Mouse (Mus musculus) cerebellum, adult 18-20 months (tissue): ENCODE results near the gene Klc2.
"Not testable (repeated sequence)": the region's sequence is repeated elsewhere in the genome, so short reads cannot be mapped to it uniquely, and the experiment has no call there.

Experiments used
- DNase-seq, 2 experiments: peaks; one replicate each; pipeline ENCODE4 v3.0.0; 2021

The Klc2 gene

GRCm38 (mm10) chr19:5118384-5118698 is at the start of gene Klc2:
Klc2 (minus strand) TSS chr19:5118560.
- DNase-seq: no peak

GRCm38 (mm10) chr19:5167477-5167876 is 49.1 kb upstream of the Klc2 start:
- DNase-seq: no peak

DNA sequence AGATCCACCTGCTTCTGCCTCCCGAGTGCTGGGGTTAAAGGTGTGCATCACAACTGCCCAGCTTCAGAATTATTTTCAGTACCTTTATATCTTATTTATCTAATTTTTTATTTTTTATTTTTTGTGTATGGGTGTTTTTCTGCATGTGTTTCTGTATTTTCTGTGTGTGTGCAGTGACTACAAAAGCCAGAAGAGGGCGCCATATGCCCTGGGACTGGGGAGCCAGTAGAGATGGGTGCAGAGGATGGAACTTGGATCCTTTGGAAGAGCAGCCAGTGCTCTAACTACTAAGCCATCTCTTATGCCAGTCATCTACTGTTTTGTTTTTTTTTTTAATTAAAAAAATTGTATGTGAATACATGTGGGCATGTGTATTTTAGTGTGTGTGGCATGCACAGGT is 46.0 kb upstream of the Klc2 start:
- no peak for DNase-seq

DNA sequence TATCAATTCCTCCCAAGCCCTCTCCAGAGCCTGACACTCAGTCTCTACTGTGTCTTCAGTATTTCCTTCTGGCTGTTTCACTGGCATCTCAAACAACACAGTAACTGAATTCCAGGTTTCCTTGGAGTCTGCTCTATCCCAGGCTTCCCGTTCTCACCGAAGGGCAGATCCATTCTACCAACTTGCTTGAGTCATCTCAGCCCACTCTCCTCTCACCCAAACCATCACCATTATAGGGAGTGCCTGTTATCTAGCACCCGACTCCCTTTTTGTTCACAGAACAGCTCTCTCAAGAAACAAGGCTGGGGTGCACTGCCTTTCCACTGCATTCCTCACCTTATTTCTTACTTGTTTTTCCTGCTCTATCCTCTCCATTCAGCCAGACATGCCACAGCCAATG is 43.6 kb upstream of the Klc2 start:
- no peak for DNase-seq

GRCm38 (mm10) chr19:5152261-5152660 is 33.9 kb upstream of the Klc2 start:
- no peak for DNase-seq

DNA sequence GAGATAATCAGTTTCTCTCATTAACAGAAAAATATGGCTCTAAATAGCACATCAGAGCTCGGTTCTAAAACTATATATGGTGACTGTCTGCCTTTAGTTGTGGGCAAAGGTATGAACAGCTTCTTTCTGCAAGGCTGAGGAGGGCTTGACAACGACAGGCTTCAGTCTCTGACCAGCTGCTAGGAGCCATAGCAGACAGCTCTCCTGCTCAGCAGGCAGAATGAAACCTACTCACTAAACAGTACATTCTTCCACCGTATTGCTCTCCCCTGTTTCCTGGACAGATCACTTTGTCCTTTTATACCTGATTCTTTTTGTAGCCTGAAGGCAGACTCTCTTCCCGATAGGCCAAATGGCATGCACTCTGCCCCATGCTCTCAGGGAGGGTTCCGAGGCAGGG is 33.4 kb upstream of the Klc2 start:
- peak; percentile 26 to 40 for DNase-seq

DNA sequence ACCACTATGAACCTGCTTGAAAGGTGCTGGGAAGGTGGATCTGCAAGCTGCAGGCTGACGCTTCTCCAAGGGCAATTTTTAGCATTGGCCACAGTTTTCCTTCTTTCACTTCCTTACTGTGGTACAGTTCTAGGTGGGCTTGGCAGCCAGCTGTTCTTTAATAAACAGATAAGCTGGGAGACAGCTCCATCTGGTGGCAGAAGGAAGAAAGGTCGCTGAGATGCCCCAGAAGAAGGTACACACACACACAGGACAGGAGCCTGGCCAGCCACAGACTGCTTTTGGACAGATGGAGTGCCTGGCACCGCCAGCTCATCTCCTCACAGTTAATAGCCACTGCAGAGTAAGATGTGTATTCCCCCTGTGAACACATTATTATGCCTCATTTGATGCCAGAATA is 33.0 kb upstream of the Klc2 start:
- DNase-seq: peak; percentile 87 to 88

GRCm38 (mm10) chr19:5150358-5150757 is 32.0 kb upstream of the Klc2 start:
- peak; percentile 56 to 58 for DNase-seq

DNA sequence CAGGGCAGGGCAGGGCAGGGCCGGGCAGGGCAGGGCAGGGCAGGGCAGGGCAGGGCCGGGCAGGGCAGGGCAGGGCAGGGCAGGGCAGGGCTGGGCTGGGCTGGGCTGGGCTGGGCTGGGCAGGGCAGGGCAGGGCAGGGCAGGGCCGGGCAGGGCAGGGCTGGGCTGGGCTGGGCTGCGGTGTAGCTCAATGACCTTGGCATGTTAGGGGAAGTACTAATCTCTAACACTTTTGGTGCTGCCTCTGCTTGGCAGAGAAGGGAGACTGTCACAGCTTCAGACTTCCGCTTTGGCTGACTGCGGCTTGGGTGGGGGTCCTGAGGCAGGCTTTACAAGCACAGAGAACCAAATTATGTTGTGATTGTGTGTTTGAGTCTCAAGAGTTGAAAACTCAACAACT is 30.7 kb upstream of the Klc2 start:
- DNase-seq: not testable (repeated sequence)

DNA sequence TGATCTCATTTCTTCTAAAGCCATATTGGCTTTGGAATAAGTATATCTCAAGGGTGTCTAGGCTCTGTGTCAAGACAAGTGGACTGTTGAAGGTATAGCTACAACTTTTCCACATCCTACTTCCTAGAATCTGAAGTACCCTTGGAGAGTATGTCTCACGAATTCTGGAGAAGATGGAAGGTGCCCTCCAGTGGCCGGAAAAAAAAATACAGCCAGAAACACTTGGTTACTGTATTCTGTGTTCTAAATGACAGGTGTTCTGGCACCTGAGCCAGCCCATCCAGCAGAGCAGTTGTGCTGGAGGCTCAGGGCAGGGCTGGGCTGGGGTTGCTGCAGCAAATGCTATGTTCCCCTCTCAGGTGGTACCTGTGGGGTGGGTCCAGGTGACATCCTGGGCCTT is 21.3 kb upstream of the Klc2 start:
- DNase-seq: peak; percentile 82 to 86

GRCm38 (mm10) chr19:5131237-5131636 is 12.9 kb upstream of the Klc2 start:
- DNase-seq: no peak

- no peak for DNase-seq
These were observed 11.4 kb upstream of the Klc2 start for GRCm38 (mm10) chr19:5129770-5130169.

DNA sequence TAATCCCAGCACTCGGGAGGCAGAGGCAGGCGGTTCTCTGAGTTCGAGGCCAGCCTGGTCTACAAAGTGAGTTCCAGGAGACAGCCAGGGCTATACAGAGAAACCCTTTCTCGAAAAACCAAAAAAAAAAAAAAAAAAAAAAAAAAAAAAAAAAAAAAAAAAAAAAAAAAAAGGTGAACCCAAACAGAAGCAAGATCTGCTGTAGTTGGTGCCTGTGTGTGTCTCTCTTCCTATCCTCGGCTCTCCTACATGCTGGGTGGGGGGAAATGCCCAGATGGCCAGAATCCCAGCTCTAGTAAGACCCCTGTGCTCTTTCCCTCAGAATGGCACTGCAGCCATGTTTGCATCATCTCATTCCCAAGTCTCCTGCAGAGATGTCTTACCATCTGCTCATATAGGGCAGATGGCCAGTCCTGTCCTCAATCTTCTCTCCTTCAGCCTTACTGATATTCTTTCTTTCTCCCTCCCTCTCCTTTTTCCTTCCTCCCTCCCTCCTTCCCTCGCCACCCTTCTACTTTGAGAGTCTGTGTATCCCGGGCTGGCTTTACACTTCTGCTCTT is 5.8 kb upstream of the Klc2 start:
- DNase-seq: peak; percentile 62 to 66

GRCm38 (mm10) chr19:5123241-5123640 is 4.9 kb upstream of the Klc2 start:
- no peak for DNase-seq

- DNase-seq: no peak
These were observed 4.1 kb upstream of the Klc2 start for GRCm38 (mm10) chr19:5122492-5122891.

GRCm38 (mm10) chr19:5117494-5118383 is 621 bp downstream of the Klc2 start:
- DNase-seq: peak; percentile 91 to 95

- DNase-seq: peak; percentile 41 to 54
These were observed 4.6 kb downstream of the Klc2 start for GRCm38 (mm10) chr19:5113783-5114182.

DNA sequence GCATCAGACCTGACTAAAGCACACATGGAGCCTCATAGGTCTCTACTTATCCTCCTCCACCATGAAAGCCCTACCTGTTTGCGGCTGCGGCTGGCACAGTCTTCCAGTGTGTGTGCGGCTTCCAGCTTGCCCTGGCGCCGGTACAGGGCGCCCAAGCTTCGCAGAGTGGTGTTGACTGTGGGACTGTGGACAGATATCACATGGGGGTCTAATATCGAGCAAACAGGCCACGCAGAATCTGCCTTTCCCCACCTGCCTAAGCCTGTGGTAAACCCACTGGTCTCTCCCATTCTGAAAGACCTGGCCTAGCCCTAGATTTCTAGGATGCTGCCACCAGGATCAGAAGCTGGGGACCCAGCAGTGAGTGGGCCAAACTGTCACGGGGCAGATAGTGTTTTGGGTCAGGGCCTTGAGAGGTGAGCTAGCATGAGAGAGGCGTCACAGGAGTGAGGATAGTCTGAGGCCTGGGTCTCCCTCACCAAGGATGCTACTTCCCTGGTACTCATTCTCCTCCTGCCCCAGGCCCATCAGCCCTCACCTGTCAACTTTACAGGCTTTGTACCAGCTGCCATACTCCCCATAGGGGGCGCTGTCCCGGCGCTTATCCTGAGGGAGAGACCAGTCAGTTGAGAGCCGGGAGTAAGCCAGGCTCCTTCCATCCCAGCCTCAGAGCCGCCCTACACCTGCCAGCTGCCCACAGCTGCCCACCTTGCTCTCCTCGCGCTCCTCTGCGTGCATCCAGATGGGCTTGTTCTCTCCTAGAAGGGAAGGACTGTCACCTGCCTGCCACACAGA is 8.5 kb downstream of the Klc2 start:
- peak; percentile 46 to 61 for DNase-seq

DNA sequence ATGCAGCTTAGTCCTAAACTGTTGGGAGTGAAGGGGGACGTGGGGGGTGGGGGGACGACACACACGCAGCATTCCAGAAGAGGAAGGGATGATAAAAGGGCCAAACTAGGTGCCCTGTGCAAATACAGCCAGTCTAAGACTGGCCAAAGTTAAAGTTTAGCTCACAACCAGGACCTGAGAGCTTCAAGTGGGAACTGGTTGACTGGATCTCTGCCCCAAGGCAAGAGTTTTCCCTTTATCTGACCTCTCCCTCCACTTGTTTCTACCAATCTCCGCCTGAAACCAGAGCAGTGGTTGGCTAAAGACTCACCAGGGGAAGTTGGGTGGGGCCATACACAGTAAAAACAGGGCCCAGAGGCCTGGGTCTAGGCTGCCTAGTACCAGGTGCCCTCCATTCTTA is 9.7 kb downstream of the Klc2 start:
- no peak for DNase-seq

DNA sequence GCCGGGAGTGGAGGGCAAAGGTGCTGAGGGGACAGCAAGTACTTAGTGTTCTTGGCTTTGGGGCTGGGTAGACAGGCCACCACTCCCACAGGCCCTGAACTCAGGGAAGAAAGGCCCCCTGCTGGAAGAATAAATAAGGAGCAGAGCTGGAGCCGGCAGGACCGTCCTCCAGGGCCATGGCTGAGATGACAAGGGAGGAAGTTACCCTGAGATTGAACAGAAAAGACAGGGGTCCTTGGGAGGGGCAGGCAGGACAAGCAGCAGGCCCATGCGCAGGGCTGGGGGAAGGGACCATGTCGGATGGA is 10.1 kb downstream of the Klc2 start:
- DNase-seq: peak in 1 of 2 experiments; percentile 35

GRCm38 (mm10) chr19:5107556-5108270 is 10.6 kb downstream of the Klc2 start:
- DNase-seq: peak in 1 of 2 experiments; percentile 35

GRCm38 (mm10) chr19:5106731-5107191 is 11.6 kb downstream of the Klc2 start, which contains the start of gene Rab1b:
Rab1b (minus strand) TSS chr19:5107072.
- DNase-seq: peak; percentile 98 to 99

DNA sequence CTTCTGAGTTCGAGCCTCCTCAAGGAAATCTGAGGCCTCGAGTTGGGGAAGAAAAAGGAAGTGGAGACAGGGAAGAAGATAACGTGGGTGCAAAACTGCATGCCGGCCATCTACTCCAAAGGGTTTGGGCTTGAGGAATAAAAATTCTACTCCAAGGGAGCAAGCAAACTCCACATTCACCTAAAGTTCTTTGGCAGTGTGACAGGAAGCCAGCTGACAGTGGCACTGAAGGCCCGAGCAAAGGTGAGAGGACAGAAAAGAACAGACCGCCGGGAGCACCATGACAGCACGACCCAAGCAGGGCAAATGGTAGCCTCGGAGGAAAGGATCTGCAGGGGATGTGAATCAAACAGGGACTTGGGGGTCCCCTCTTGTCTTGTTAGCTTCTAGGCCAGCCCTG is 12.3 kb downstream of the Klc2 start:
- DNase-seq: no peak
